Mouse (Mus musculus) cortical plate, adult 2 months (tissue): Measurements from ENCODE around the gene Ppme1. TPM values are rescaled to one million over a fixed set of nuclear protein-coding genes. Genes with fewer than 3 reads are reported as not detected.

Experiments
- H3K27ac ChIP-seq: fragments of 200-500 bp; 2 replicates; pipeline ENCODE4 v1.5.1; 2012; ENCODE audit warnings: low read length, control low read depth, inconsistent platforms; ENCODE audit not compliant: insufficient read depth
- H3K4me1 ChIP-seq: fragments of 200-500 bp; 2 replicates; pipeline ENCODE4 v1.6.1; 2011; ENCODE audit warnings: low read length; ENCODE audit not compliant: control insufficient read depth, insufficient read depth
- H3K4me3 ChIP-seq: fragments of 200-500 bp; 2 replicates; pipeline ENCODE4 v1.5.1; 2011; ENCODE audit warnings: mild to moderate bottlenecking, low read length, control low read depth; ENCODE audit not compliant: insufficient read depth
- CTCF ChIP-seq: fragments of 200-500 bp; IDR thresholded peaks from 2 replicates; pipeline ENCODE4 v1.5.1; 2011; ENCODE audit warnings: mild to moderate bottlenecking, control low read depth, low read length; ENCODE audit not compliant: insufficient read depth; ENCODE audit errors: extremely low read depth
- POLR2A ChIP-seq: fragments of 200-500 bp; IDR thresholded peaks from 2 replicates; pipeline ENCODE4 v1.6.1; 2011; ENCODE audit warnings: mild to moderate bottlenecking, low read length, control low read depth; ENCODE audit not compliant: insufficient read depth; ENCODE audit errors: extremely low read depth
- polyA plus RNA-seq: library from polyadenylated mRNA; depleted of rRNA; stranded (reverse); fragments of >200 nt; gene quantifications from 2 replicates; pipeline ENCODE4 v1.2.3, GENCODE M21; 2012

Gene Ppme1
- polyA plus RNA-seq, 1 experiment, result 303 TPM

- Histone ChIP-seq H3K4me1 (no peaks in the 10 kb centered on the region; the same call in 1 of the 2 replicates), H3K27ac (no peak overlapping the region), H3K4me3 (no peak overlapping the region)
- no peak for TF ChIP-seq POLR2A
- TF ChIP-seq CTCF, result no peak
Measured at GRCm38 (mm10) chr7:100383207-100383606, 11.1 kb upstream of the Ppme1 start.

DNA sequence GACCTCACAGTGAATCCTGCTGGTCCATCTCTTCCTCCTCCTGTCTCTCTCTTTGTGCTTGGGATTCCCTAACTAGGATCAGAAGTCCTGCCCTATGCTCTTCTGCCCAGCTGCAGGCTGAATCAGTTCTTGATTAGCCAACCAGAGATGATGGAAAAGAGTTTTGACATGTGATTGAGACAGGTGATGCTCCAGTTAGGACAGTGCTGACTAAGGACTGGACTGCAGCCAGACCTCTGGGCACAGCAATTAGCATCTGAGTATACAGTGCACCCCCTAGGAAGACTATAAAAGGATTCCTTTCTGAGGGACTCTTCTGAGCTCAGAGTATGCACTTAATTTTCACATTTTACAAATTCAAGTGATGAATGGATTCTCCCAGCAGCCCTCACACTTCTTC is 9.1 kb upstream of the Ppme1 start:
- Histone ChIP-seq H3K27ac (no peak overlapping the region), H3K4me1 (peaks cover 2% of the 10 kb centered on the region), H3K4me3 (no peak overlapping the region)
- TF ChIP-seq CTCF (no peak), POLR2A (no peak)

GRCm38 (mm10) chr7:100378257-100378656 is 6.2 kb upstream of the Ppme1 start:
- Histone ChIP-seq H3K27ac (no peak overlapping the region), H3K4me1 (peaks cover 2% of the 10 kb centered on the region), H3K4me3 (no peak overlapping the region)
- TF ChIP-seq POLR2A (no peak), CTCF (no peak)

GRCm38 (mm10) chr7:100372452-100372980 is 409 bp upstream of the Ppme1 start:
- Histone ChIP-seq H3K4me1 (0 out of 2 replicates have a peak, but pooled peaks cover 2% of the 10 kb centered on the region), H3K4me3 (peak overlapping the region; percentile 64)

GRCm38 (mm10) chr7:100364888-100365287 is 7.2 kb downstream of the Ppme1 start:
- Histone ChIP-seq H3K27ac (no peak overlapping the region), H3K4me3 (no peak overlapping the region), H3K4me1 (peaks cover 6% of the 10 kb centered on the region)
- no peak for TF ChIP-seq CTCF
- no peak for TF ChIP-seq POLR2A

More at GRCm38 (mm10) chr7:100372452-100372980, 409 bp upstream of the Ppme1 start:
- TF ChIP-seq CTCF (no peak), POLR2A (no peak)
- H3K27ac ChIP-seq, result no peak overlapping the region

DNA sequence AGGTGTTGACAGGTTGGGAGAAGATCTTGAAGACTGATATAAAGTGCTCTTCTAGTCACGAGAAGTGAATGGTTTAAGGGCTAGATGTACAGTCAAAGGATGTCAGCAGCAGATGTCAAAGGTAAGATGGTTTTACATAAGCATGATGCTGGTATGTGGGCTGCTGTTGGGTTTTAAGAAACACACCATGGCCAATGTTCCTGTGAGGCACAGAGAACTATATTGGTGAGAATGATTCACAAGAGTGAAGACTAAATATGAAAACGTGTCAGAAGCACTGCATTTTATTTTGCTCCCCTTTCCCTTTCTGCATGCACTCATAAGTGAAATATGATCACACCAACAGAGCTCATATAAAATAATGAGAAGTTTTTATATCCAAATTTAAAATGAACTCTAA is 8.9 kb downstream of the Ppme1 start:
- TF ChIP-seq POLR2A (no peak), CTCF (no peak)
- Histone ChIP-seq H3K4me1 (peaks cover 6% of the 10 kb centered on the region), H3K4me3 (no peak overlapping the region), H3K27ac (no peak overlapping the region)

GRCm38 (mm10) chr7:100357856-100358255 is 14.3 kb downstream of the Ppme1 start:
- Histone ChIP-seq H3K27ac (no peak overlapping the region), H3K4me3 (no peak overlapping the region), H3K4me1 (peaks cover 2% of the 10 kb centered on the region)
- TF ChIP-seq CTCF (no peak), POLR2A (no peak)

GRCm38 (mm10) chr7:100356768-100357167 is 15.3 kb downstream of the Ppme1 start:
- Histone ChIP-seq H3K27ac (no peak overlapping the region), H3K4me1 (no peaks in the 10 kb centered on the region), H3K4me3 (no peak overlapping the region)
- TF ChIP-seq CTCF (no peak), POLR2A (no peak)

- no peak for TF ChIP-seq POLR2A
- no peak for TF ChIP-seq CTCF
- Histone ChIP-seq H3K4me3 (no peak overlapping the region), H3K4me1 (no peaks in the 10 kb centered on the region), H3K27ac (no peak overlapping the region)
Measured at GRCm38 (mm10) chr7:100356324-100356723, 15.8 kb downstream of the Ppme1 start.

DNA sequence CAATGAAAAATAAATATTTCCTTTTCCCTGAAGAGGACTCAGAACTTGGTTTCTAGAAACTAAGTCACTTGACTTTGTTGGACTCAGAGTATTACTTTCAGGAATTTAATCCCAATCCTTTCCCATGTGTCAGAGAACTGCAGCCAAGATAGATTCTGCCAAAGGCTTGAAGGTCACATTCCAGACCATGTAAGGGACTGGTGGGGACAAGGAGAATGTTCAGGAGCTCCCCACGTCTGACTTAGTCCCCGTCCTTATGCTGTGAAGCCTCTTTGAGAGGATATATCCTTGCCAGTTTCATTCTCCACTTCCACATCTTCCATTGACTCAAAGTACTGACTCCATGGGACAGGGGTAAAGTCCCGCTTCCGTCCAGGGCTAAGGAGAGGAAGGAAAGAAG is 17.1 kb downstream of the Ppme1 start:
- Histone ChIP-seq H3K4me3 (no peak overlapping the region), H3K27ac (no peak overlapping the region), H3K4me1 (no peaks in the 10 kb centered on the region)
- TF ChIP-seq POLR2A (no peak), CTCF (no peak)
